Mouse (Mus musculus) bone marrow, adult 2 months (tissue): ENCODE measurements around the gene 5730522E02Rik. TPM values are rescaled to one million over a fixed set of nuclear protein-coding genes. Genes with fewer than 3 reads are reported as not detected.
A peak's percentile ranks its signal among the peaks of the same experiment; 100 is the strongest.

Source experiments
- H3K27ac ChIP-seq: fragments of 200-500 bp; 2 replicates; pipeline ENCODE4 v1.5.1; 2012; ENCODE audit warnings: low read depth, mild to moderate bottlenecking, control low read depth, inconsistent platforms, low read length; ENCODE audit not compliant: control insufficient read depth, poor library complexity, insufficient read depth
- H3K4me1 ChIP-seq: fragments of 200-500 bp; 2 replicates; pipeline ENCODE4 v1.6.1; 2011; ENCODE audit warnings: low read length; ENCODE audit not compliant: control insufficient read depth, insufficient read depth
- H3K4me3 ChIP-seq: fragments of 200-500 bp; replicated peaks from 2 replicates; pipeline ENCODE3; 2011; ENCODE audit warnings: mild to moderate bottlenecking, low read depth, low read length, control low read depth; ENCODE audit not compliant: control insufficient read depth
- CTCF ChIP-seq: fragments of 200-500 bp; IDR thresholded peaks from 2 replicates; pipeline ENCODE4 v1.5.1; 2011; ENCODE audit warnings: low read length, control low read depth; ENCODE audit not compliant: control insufficient read depth, insufficient read depth
- POLR2A ChIP-seq: fragments of 200-500 bp; IDR thresholded peaks from 2 replicates; pipeline ENCODE4 v1.6.1; 2011; ENCODE audit warnings: low read depth, mild to moderate bottlenecking, control low read depth, low read length, borderline replicate concordance; ENCODE audit not compliant: control insufficient read depth
- WGBS: fragments of 180-500 bp; shearing (Covaris S2); methylation state at CpG from one replicate; pipeline ENCODE4 v1.1.7; 2018; 5-methylcytosine and 5-hydroxymethylcytosine counted together
- polyA plus RNA-seq: library from polyadenylated mRNA; stranded (reverse); fragments of >200 nt; gene quantifications from 2 replicates; pipeline ENCODE4 v1.2.4, GENCODE M21; 2011; ENCODE audit warnings: low replicate concordance; ENCODE audit not compliant: missing spikeins, insufficient read depth, insufficient read length

Gene 5730522E02Rik
- polyA plus RNA-seq, 1 experiment: not detected

GRCm38 (mm10) chr11:25902321-25902720 is 308.2 kb downstream of the 5730522E02Rik start:
- no peak for TF ChIP-seq POLR2A
- no peak for TF ChIP-seq CTCF
- no peaks in the 10 kb centered on the region for H3K4me1 ChIP-seq
- WGBS: 71% methylated on average over 2 of the region's 2 CpGs
- H3K27ac ChIP-seq: no peak overlapping the region
- H3K4me3 ChIP-seq: no peak overlapping the region

- Histone ChIP-seq H3K27ac (no peak overlapping the region), H3K4me1 (no peaks in the 10 kb centered on the region), H3K4me3 (no peak overlapping the region)
- TF ChIP-seq CTCF (no peak), POLR2A (no peak)
- WGBS: 56% methylated on average over 2 of the region's 2 CpGs
Measured at GRCm38 (mm10) chr11:25901666-25902065, 308.9 kb downstream of the 5730522E02Rik start.

GRCm38 (mm10) chr11:25893906-25894305 is 316.7 kb downstream of the 5730522E02Rik start:
- Histone ChIP-seq H3K27ac (no peak overlapping the region), H3K4me1 (no peaks in the 10 kb centered on the region), H3K4me3 (no peak overlapping the region)
- WGBS: 75% methylated on average over 3 of the region's 3 CpGs
- TF ChIP-seq POLR2A (no peak), CTCF (no peak)

- Histone ChIP-seq H3K4me3 (no peak overlapping the region), H3K4me1 (no peaks in the 10 kb centered on the region), H3K27ac (no peak overlapping the region)
- TF ChIP-seq CTCF (no peak), POLR2A (no peak)
Measured at GRCm38 (mm10) chr11:25872983-25873382, 337.6 kb downstream of the 5730522E02Rik start.

DNA sequence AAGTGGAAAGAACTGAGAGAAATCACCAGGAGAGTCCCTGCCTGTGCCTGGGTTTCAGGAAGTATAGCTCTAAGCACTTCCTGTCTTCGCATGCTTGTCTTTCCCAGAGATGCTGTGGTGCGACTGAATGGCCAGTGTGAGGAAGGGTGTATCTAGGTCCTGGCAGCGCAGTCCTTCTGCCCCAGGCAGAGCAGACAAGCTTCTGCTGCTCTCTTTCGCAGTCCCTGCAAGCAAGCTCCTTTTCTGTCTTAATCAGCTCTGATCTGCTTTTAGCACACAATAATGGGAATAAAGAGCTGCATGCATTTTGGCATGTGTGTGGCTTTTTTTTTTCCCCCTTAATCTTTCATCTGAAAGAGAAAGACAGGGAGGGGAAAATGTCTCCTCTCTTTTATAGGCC is 338.2 kb downstream of the 5730522E02Rik start:
- H3K4me3 ChIP-seq: no peak overlapping the region
- TF ChIP-seq POLR2A: no peak
- TF ChIP-seq CTCF: no peak
- no peak overlapping the region for H3K27ac ChIP-seq
- H3K4me1 ChIP-seq: no peaks in the 10 kb centered on the region
- 50% methylated on average over 4 of the region's 4 CpGs for WGBS

GRCm38 (mm10) chr11:25866292-25866691 is 344.3 kb downstream of the 5730522E02Rik start:
- Histone ChIP-seq H3K27ac (no peak overlapping the region), H3K4me3 (no peak overlapping the region), H3K4me1 (no peaks in the 10 kb centered on the region)
- TF ChIP-seq POLR2A (no peak), CTCF (no peak)
- WGBS: 54% methylated on average over 2 of the region's 2 CpGs

- Histone ChIP-seq H3K27ac (no peak overlapping the region), H3K4me3 (no peak overlapping the region), H3K4me1 (no peaks in the 10 kb centered on the region)
- 17% methylated on average over 9 of the region's 9 CpGs for WGBS
- TF ChIP-seq POLR2A: no peak
- TF ChIP-seq CTCF: peak; percentile 68
Measured at GRCm38 (mm10) chr11:25862686-25863085, 347.9 kb downstream of the 5730522E02Rik start.

GRCm38 (mm10) chr11:25856629-25857568 is 353.7 kb downstream of the 5730522E02Rik start:
- no peak overlapping the region for H3K27ac ChIP-seq
- H3K4me1 ChIP-seq: no peaks in the 10 kb centered on the region
- H3K4me3 ChIP-seq: no peak overlapping the region
- WGBS: 76% methylated on average over 16 of the region's 16 CpGs
- TF ChIP-seq CTCF (no peak), POLR2A (no peak)

GRCm38 (mm10) chr11:25855794-25856193 is 354.8 kb downstream of the 5730522E02Rik start:
- H3K27ac ChIP-seq: no peak overlapping the region
- H3K4me1 ChIP-seq: no peaks in the 10 kb centered on the region
- 81% methylated on average over 9 of the region's 9 CpGs for WGBS
- H3K4me3 ChIP-seq: no peak overlapping the region
- TF ChIP-seq CTCF: no peak
- TF ChIP-seq POLR2A: no peak
